Mouse (Mus musculus): ENCODE data around the gene Ncoa3.

- TF ChIP-seq POLR2A (IDR thresholded peaks at IDR 0.05; ENCODE audit: extremely low read depth, insufficient read depth, low read length), result no peak
- no peak for TF ChIP-seq CTCF (IDR thresholded peaks at IDR 0.05; ENCODE audit: low read depth, low read length)
Observed at GRCm38 (mm10) chr2:165984891-165985290, 7.5 kb upstream of the Ncoa3 start.

Data from liver, adult 2 months (tissue).